Mouse (Mus musculus) MEL-GATA-1-ER (cell line): ENCODE data around the gene Cntfr.
"Not testable (repeated sequence)": the region's sequence is repeated elsewhere in the genome, so short reads cannot be mapped to it uniquely, and the experiment has no call there.

Source experiments
- DNase-seq: peaks from one replicate; pipeline ENCODE4 v3.0.0-alpha.2; 2012; ENCODE audit warnings: low read depth; ENCODE audit errors: extremely low read depth

The Cntfr gene

GRCm38 (mm10) chr4:41696930-41697841, at the start of gene Cntfr:
Cntfr (minus strand) TSS chr4:41697089.
- DNase-seq: not testable (repeated sequence)

- DNase-seq: no peak
Measured at GRCm38 (mm10) chr4:41745021-41745420, 48.1 kb upstream of the Cntfr start.

- no peak for DNase-seq
Measured at GRCm38 (mm10) chr4:41744131-41744530, 47.2 kb upstream of the Cntfr start.

GRCm38 (mm10) chr4:41741158-41741560, 44.3 kb upstream of the Cntfr start:
- DNase-seq: peak; percentile 97

- no peak for DNase-seq
Measured at GRCm38 (mm10) chr4:41740380-41741157, 43.7 kb upstream of the Cntfr start.

GRCm38 (mm10) chr4:41739260-41739659, 42.4 kb upstream of the Cntfr start:
- DNase-seq: no peak

- DNase-seq: no peak
Measured at GRCm38 (mm10) chr4:41738256-41738603, 41.3 kb upstream of the Cntfr start.

GRCm38 (mm10) chr4:41737602-41738255, 40.8 kb upstream of the Cntfr start:
- peak; percentile 62 for DNase-seq

GRCm38 (mm10) chr4:41731052-41731765, 34.3 kb upstream of the Cntfr start, which contains the start of gene Arid3c:
Arid3c (minus strand) TSS chr4:41731142.
- no peak for DNase-seq

GRCm38 (mm10) chr4:41726826-41727621, 30.1 kb upstream of the Cntfr start:
- no peak for DNase-seq

GRCm38 (mm10) chr4:41722918-41723351, 26.0 kb upstream of the Cntfr start, which contains the start of gene Dctn3:
Dctn3 (minus strand) TSS chr4:41723170.
- peak; percentile 93 for DNase-seq

- DNase-seq: no peak
Measured at GRCm38 (mm10) chr4:41716834-41717233, 19.9 kb upstream of the Cntfr start.

GRCm38 (mm10) chr4:41715596-41715995, 18.7 kb upstream of the Cntfr start:
- DNase-seq: no peak

- DNase-seq: no peak
Measured at GRCm38 (mm10) chr4:41715082-41715481, 18.2 kb upstream of the Cntfr start.

- DNase-seq: no peak
Measured at GRCm38 (mm10) chr4:41714276-41714675, 17.4 kb upstream of the Cntfr start.

GRCm38 (mm10) chr4:41713197-41714067, 16.5 kb upstream of the Cntfr start, which contains the start of gene Rpp25l:
Rpp25l (minus strand) TSS chr4:41713534.
- DNase-seq: no peak

GRCm38 (mm10) chr4:41712421-41713196, 15.7 kb upstream of the Cntfr start:
- no peak for DNase-seq

- no peak for DNase-seq
Measured at GRCm38 (mm10) chr4:41711705-41712375, 15.0 kb upstream of the Cntfr start.
